Mouse (Mus musculus) cortical plate, adult 2 months (tissue): ENCODE measurements around the gene Gm2115. TPM values are rescaled to one million over a fixed set of nuclear protein-coding genes. Genes with fewer than 3 reads are reported as not detected.

Experiments
- H3K27ac ChIP-seq: fragments of 200-500 bp; 2 replicates; pipeline ENCODE4 v1.5.1; 2012; ENCODE audit warnings: low read length, control low read depth, inconsistent platforms; ENCODE audit not compliant: insufficient read depth
- H3K4me1 ChIP-seq: fragments of 200-500 bp; 2 replicates; pipeline ENCODE4 v1.6.1; 2011; ENCODE audit warnings: low read length; ENCODE audit not compliant: control insufficient read depth, insufficient read depth
- H3K4me3 ChIP-seq: fragments of 200-500 bp; 2 replicates; pipeline ENCODE4 v1.5.1; 2011; ENCODE audit warnings: mild to moderate bottlenecking, low read length, control low read depth; ENCODE audit not compliant: insufficient read depth
- CTCF ChIP-seq: fragments of 200-500 bp; IDR thresholded peaks from 2 replicates; pipeline ENCODE4 v1.5.1; 2011; ENCODE audit warnings: mild to moderate bottlenecking, control low read depth, low read length; ENCODE audit not compliant: insufficient read depth; ENCODE audit errors: extremely low read depth
- POLR2A ChIP-seq: fragments of 200-500 bp; IDR thresholded peaks from 2 replicates; pipeline ENCODE4 v1.6.1; 2011; ENCODE audit warnings: mild to moderate bottlenecking, low read length, control low read depth; ENCODE audit not compliant: insufficient read depth; ENCODE audit errors: extremely low read depth
- polyA plus RNA-seq: library from polyadenylated mRNA; depleted of rRNA; stranded (reverse); fragments of >200 nt; gene quantifications from 2 replicates; pipeline ENCODE4 v1.2.3, GENCODE M21; 2012; rRNA removed

The Gm2115 gene
- polyA plus RNA-seq, 1 experiment: 7.1 TPM

DNA sequence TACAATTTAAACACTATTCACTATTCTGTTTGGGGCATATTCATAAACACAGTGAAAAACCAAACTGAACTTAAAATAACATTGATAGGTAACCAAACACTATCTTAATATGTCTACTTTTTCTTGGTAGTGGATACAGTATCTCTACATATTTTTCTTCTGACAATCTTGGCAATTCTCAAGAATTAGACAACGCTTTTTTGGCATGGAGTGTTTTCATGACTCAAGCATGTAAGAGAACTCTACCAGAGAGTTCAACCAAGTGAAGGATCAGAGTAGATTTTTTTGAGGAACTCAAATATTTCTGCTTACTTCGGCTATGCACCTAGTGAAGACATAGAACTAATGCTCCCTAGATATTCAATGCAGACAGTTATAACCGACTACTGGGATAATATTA is 92.2 kb downstream of the Gm2115 start:
- no peak overlapping the region for H3K27ac ChIP-seq
- TF ChIP-seq CTCF (no peak), POLR2A (no peak)
- 0 out of 2 replicates have a peak, but pooled peaks cover 1% of the 10 kb centered on the region for H3K4me1 ChIP-seq
- no peak overlapping the region for H3K4me3 ChIP-seq

DNA sequence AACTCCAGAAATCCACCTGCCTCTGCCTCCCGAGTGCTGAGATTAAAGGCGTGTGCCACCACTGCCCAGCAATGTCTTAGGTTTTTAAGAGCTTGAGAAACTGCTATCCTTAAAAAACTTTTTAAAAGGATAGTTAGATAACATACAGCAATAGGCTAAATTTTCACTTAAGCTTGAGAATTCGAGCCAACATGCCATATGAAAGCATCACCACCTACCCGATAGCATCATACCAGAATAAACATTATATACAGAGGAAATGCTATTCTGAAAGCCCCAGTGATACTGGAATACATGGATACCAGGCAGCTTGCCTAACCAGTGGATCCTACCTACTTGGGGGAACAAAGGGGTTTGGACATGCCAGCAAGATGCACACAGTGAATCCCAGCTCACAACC is 95.0 kb downstream of the Gm2115 start:
- Histone ChIP-seq H3K27ac (no peak overlapping the region), H3K4me3 (no peak overlapping the region), H3K4me1 (0 out of 2 replicates have a peak, but pooled peaks cover 1% of the 10 kb centered on the region)
- TF ChIP-seq CTCF (no peak), POLR2A (no peak)

- no peak overlapping the region for H3K27ac ChIP-seq
- no peaks in the 10 kb centered on the region for H3K4me1 ChIP-seq
- TF ChIP-seq CTCF (no peak), POLR2A (no peak)
- no peak overlapping the region for H3K4me3 ChIP-seq
Observed at GRCm38 (mm10) chr7:84631878-84632277, 103.1 kb downstream of the Gm2115 start.

Other genes starting within 250 kb of the Gm2115 start
- 172 and 190 TPM in 2 replicates for gene Arnt2, start 118.8 kb upstream of the Gm2115 start, polyA plus RNA-seq
- 46.2 and 47.0 TPM in 2 replicates for gene Fah, start 77.8 kb downstream of the Gm2115 start, polyA plus RNA-seq
- 73.2 and 74.7 TPM in 2 replicates for gene Zfand6, start 161.0 kb downstream of the Gm2115 start, polyA plus RNA-seq